Mouse (Mus musculus) spleen, adult 2 months (tissue): ENCODE results near the gene Prkd2. TPM values are rescaled to one million over a fixed set of nuclear protein-coding genes. Genes with fewer than 3 reads are reported as not detected.

ENCODE experiments used
- DNase-seq, 2 experiments: peaks; one replicate each; pipeline versions ENCODE4 v3.0.0 to v3.0.0-alpha.2; 2012 to 2021; ENCODE audit warnings: low spot score in 2 of 2, low read depth in 1 of 2
- H3K27ac ChIP-seq: fragments of 200-500 bp; 2 replicates; pipeline ENCODE4 v1.5.1; 2012; ENCODE audit warnings: low read length, inconsistent platforms; ENCODE audit not compliant: insufficient read depth
- H3K27me3 ChIP-seq: fragments of 200-500 bp; 2 replicates; pipeline ENCODE4 v1.6.1; 2012; ENCODE audit warnings: mild to moderate bottlenecking, moderate library complexity, low read length, inconsistent platforms; ENCODE audit not compliant: control insufficient read depth, insufficient read depth
- H3K36me3 ChIP-seq: fragments of 200-500 bp; 2 replicates; pipeline ENCODE4 v1.6.1; 2012; ENCODE audit warnings: mild to moderate bottlenecking, low read length, inconsistent platforms; ENCODE audit not compliant: control insufficient read depth, insufficient read depth
- H3K4me1 ChIP-seq: fragments of 200-500 bp; 2 replicates; pipeline ENCODE4 v1.6.1; 2011; ENCODE audit warnings: inconsistent platforms; ENCODE audit not compliant: control insufficient read depth, insufficient read depth, insufficient read length
- H3K4me3 ChIP-seq: fragments of 200-500 bp; 2 replicates; pipeline ENCODE4 v1.5.1; 2011; ENCODE audit warnings: mild to moderate bottlenecking, inconsistent platforms; ENCODE audit not compliant: insufficient read depth, insufficient read length; ENCODE audit errors: extremely low read depth
- CTCF ChIP-seq: fragments of 200-500 bp; IDR thresholded peaks from 2 replicates; pipeline ENCODE4 v1.5.1; 2011; ENCODE audit warnings: mild to moderate bottlenecking, inconsistent platforms; ENCODE audit not compliant: insufficient read depth, insufficient read length, insufficient replicate concordance; ENCODE audit errors: extremely low read depth
- POLR2A ChIP-seq: fragments of 200-500 bp; IDR thresholded peaks from 2 replicates; pipeline ENCODE4 v1.6.1; 2011; ENCODE audit warnings: low read depth, low read length, inconsistent platforms
- WGBS: fragments of 180-500 bp; shearing (Covaris S2); methylation state at CpG from one replicate; pipeline ENCODE4 v1.1.7; 2018; 5-methylcytosine and 5-hydroxymethylcytosine counted together
- polyA plus RNA-seq: library from polyadenylated mRNA; depleted of rRNA; stranded (reverse); fragments of >200 nt; gene quantifications from 2 replicates; pipeline ENCODE4 v1.2.3, GENCODE M21; 2012

The Prkd2 gene
- polyA plus RNA-seq, 1 experiment, result 205 TPM

DNA sequence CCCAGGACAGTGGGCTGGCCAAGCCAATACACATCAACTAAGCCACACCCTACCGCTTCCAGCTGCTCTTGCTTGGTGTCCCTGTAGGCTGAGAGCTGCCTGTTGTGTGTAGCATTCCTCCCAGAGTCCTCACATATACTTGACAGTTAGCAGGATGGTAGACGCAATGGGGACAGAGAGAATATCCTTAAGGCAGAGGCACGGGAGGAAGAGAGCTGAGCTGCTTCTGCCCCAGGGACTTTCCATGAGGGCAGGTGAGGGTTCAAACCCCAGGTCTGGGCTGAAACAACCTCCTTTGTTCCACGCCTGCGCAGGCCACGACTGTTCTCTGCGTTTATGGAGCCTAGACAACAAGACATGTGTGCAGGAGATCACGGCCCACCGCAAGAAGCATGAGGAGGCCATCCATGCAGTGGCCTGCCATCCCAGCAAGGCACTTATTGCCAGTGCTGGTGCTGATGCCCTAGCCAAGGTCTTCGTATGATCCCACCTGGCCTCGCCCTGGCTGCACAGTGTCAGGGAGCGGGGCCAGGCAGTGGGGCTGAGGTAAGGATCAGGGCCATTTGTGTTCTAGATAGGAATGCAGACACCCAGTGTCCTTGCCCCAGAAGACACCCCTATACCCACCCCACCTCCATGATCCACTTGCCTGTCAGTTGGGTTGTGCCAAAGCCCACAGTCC, 3.1 kb upstream of the Prkd2 start:
- DNase-seq, result no peak
- 93% methylated on average over 12 of the region's 12 CpGs for WGBS
- H3K27ac ChIP-seq, result peak overlapping the region; percentile 97
- no peak for TF ChIP-seq CTCF
- H3K36me3 ChIP-seq, result peaks cover 13% of the 10 kb centered on the region
- no peak overlapping the region for H3K4me3 ChIP-seq
- H3K4me1 ChIP-seq, result peaks cover 47% of the 10 kb centered on the region
- no peaks in the 10 kb centered on the region for H3K27me3 ChIP-seq

DNA sequence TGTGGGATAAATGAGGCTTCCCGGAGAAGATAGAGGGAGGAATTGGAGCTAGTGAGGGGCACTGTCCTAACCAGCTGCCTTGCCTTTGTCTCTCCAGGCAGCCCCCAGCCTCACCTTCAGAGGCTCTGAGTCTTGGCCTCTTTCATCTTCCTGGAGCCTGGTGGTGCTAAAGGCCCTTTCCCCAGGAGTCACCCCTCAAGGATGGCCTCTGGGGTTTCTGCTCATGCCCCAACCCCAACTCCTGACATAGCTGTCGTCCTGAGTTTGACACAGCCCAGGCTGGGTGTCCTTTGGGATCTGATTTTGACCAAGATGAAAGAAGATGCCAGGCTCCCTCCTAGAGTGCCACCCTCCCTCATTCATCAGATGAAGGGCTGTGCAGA, 2.6 kb upstream of the Prkd2 start:
- Histone ChIP-seq H3K27me3 (no peaks in the 10 kb centered on the region), H3K4me3 (no peak overlapping the region), H3K27ac (peak overlapping the region; percentile 97), H3K4me1 (peaks cover 47% of the 10 kb centered on the region), H3K36me3 (peaks cover 9% of the 10 kb centered on the region)
- WGBS, result 82% methylated on average over 2 of the region's 2 CpGs
- TF ChIP-seq POLR2A (no peak), CTCF (no peak)
- DNase-seq, result no peak

DNA sequence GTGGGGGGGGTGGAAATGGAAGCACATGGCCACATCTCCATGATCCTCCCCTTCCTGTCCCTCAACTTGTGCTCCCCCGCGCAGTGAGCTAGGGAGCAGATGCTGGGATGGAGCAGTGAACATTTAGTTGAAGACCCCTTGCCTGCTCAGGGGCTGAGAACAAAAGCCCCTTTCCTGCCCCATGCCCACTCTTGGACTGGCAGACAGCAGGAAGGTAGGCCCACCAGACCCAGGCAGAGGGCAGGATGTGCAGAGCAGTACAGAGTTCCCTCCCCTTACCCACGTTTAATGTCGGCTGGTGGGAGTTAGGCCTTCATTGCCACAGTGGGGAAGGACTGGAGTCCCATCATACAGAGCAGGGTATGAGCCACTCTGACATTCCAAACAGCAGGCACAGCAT, 1.6 kb upstream of the Prkd2 start:
- DNase-seq, result no peak
- peaks cover 47% of the 10 kb centered on the region for H3K4me1 ChIP-seq
- no peak overlapping the region for H3K4me3 ChIP-seq
- TF ChIP-seq POLR2A, result no peak
- TF ChIP-seq CTCF, result no peak
- H3K27ac ChIP-seq, result peak overlapping the region; percentile 97
- H3K36me3 ChIP-seq, result peaks cover 13% of the 10 kb centered on the region
- no peaks in the 10 kb centered on the region for H3K27me3 ChIP-seq
- 39% methylated on average over 4 of the region's 4 CpGs for WGBS

DNA sequence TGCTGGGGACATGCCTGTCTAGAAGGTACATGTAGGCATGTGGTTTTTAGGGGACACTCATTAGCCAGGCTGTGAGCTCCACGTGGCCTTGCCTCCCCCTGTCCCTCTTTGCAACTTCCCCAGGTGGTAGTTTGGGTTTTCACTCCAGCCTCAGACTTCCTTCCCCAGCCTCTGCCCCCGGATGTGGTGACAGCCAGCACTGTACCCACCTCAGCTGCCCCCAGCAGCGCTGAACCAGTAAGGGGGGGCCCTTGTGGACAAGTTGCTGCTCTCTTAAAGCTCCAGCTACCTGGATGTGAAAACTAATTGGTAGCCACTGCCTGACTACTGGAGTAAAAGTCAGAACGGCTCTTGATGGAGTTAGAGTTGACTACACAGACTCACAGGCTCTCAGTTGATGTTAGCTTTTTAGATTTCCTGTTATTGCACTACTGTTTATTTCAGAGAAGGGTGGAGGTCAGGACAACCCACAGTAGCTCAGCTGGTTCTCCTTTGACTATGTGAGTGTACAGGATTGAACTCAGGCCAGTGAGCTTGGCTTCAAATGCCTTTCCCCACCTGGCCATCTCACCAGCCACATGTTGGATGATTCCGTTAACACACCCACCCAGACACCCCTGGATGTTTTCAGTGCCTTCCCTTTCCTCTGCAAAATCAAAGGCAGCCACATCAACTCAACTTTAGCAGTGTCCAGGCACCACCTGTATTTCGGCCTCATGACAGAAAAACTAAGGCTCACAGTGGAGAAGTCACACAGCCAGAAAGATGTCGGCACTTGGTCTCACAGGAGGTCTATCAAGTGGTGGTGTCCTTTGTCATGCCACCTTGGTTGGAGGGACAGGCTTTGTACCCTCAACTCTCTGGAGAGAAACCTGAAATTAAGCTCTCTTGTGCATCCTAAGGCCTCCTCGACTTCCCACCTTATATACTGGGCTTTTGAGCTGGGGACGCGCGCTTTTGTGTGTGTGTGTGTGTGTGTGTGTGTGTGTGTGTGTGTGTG, 841 bp upstream of the Prkd2 start:
- Histone ChIP-seq H3K4me3 (peak overlapping the region; percentile 82), H3K27ac (peak overlapping the region; percentile 97), H3K4me1 (peaks cover 47% of the 10 kb centered on the region), H3K27me3 (no peaks in the 10 kb centered on the region), H3K36me3 (peaks cover 13% of the 10 kb centered on the region)
- no peak; the same call in 1 of the 2 replicates for TF ChIP-seq POLR2A
- no peak for TF ChIP-seq CTCF
- DNase-seq, result peak; percentile 56 to 87
- WGBS, result 8% methylated on average over 11 of the region's 11 CpGs

DNA sequence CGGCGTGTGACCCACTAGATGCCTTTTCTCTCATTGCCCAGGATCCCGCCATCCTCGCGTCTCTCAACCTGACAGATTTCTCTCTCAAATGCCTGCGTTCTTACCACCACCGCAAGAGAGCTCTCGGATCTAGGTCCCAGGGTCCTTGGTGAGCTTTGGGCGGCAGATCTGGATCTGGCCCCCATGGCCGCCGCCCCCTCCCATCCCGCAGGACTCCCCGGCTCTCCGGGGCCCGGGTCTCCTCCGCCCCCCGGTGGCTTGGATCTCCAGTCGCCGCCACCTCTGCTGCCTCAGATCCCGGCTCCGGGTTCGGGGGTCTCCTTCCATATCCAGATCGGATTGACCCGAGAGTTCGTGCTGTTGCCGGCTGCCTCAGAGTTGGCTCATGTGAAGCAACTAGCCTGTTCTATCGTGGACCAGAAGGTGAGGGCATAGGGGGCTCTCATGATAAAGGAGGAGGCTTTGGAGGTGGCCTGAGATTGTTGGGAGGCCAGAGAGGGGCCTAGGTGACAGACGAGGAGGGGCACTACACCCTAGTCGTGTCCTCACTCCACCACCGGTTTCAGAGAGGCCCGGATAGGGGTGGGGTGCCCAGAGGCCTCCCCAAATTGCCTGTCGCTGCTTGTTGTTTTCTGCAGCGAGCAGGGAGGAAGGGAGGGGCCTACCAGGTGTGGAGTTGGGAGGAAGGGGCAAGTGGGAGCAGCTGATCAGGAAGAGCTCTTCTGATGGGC, 904 bp downstream of the Prkd2 start:
- Histone ChIP-seq H3K36me3 (peaks cover 24% of the 10 kb centered on the region), H3K27me3 (no peaks in the 10 kb centered on the region), H3K4me1 (peaks cover 34% of the 10 kb centered on the region), H3K4me3 (peak overlapping the region; percentile 82), H3K27ac (peak overlapping the region; percentile 97)
- TF ChIP-seq POLR2A (peak; percentile 75), CTCF (no peak)
- DNase-seq, result peak in 1 of 2 experiments; percentile 74
- WGBS, result 1% methylated on average over 33 of the region's 33 CpGs

DNA sequence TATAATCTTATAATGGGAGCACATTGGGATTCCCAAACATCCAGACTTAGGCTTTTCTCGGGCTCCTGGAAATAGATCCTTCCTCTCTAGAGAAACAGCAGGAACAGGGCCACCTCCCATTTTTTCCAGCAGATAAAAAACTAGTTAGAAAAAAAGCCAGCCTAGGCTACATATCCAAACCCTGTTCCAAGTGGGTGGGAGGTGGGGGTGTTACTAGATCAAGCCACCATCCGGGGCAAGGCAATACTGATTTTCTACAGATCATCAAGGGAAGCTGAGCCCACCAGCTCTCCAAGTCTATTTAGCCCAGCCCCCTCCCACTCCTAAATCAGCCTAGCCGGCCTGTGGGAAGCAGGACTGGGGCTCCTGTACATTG, 2.0 kb downstream of the Prkd2 start:
- Histone ChIP-seq H3K27me3 (no peaks in the 10 kb centered on the region), H3K27ac (peak overlapping the region; percentile 97), H3K4me1 (peaks cover 25% of the 10 kb centered on the region), H3K4me3 (peak overlapping the region; percentile 82), H3K36me3 (peaks cover 31% of the 10 kb centered on the region)
- TF ChIP-seq POLR2A, result no peak
- TF ChIP-seq CTCF, result no peak
- DNase-seq, result no peak
- WGBS, result 8% methylated on average over 3 of the region's 3 CpGs
